Mouse (Mus musculus) stomach, embryonic 15.5 days (tissue): ENCODE measurements at regions not wholly inside any gene's neighbourhood (a gene's known extent, or its start where the extent isn't known, plus 50 kb on each side); places are given as distances from the start of the nearest gene placed in this dataset.

Experiments
- ATAC-seq: fragments of 200-750 bp; cut with Nextera tagmentation; 2 replicates; pipeline ENCODE4 v1.8.0; 2017; ENCODE audit warnings: low read depth, moderate number of reproducible peaks, moderate TSS enrichment; ENCODE audit not compliant: insufficient read depth, low FRiP score
- H3K27ac ChIP-seq: fragments of 300-500 bp; sonication (generic); 2 replicates; pipeline ENCODE4 v1.5.1; 2015; ENCODE audit warnings: mild to moderate bottlenecking, inconsistent platforms
- H3K27me3 ChIP-seq: fragments of 300-500 bp; sonication (generic); replicated peaks from 2 replicates; pipeline ENCODE4 v1.6.1; 2015; ENCODE audit warnings: inconsistent platforms
- H3K36me3 ChIP-seq: fragments of 300-500 bp; sonication (generic); 2 replicates; pipeline ENCODE4 v1.6.1; 2015; ENCODE audit warnings: inconsistent platforms
- H3K4me1 ChIP-seq: fragments of 300-500 bp; sonication (generic); 2 replicates; pipeline ENCODE4 v1.6.1; 2015; ENCODE audit warnings: inconsistent platforms
- H3K4me2 ChIP-seq: fragments of 300-500 bp; sonication (generic); 2 replicates; pipeline ENCODE4 v1.6.1; 2015; ENCODE audit warnings: mild to moderate bottlenecking, inconsistent platforms
- H3K4me3 ChIP-seq: fragments of 300-500 bp; sonication (generic); replicated peaks from 2 replicates; pipeline ENCODE4 v1.5.1; 2015; ENCODE audit warnings: inconsistent platforms
- H3K9ac ChIP-seq: fragments of 300-500 bp; sonication (generic); 2 replicates; pipeline ENCODE4 v1.6.1; 2015; ENCODE audit warnings: inconsistent platforms
- H3K9me3 ChIP-seq: fragments of 300-500 bp; sonication (generic); 2 replicates; pipeline ENCODE4 v1.6.1; 2016; ENCODE audit warnings: inconsistent platforms
- WGBS: fragments of 180-500 bp; shearing (Covaris S2); methylation state at CpG from one replicate; pipeline ENCODE4 v1.1.7; 2015; 5-methylcytosine and 5-hydroxymethylcytosine counted together

GRCm38 (mm10) chr9:122437464-122437863 is 86.1 kb downstream of the Abhd5 start:
- no peak overlapping the region for H3K27ac ChIP-seq
- no peak overlapping the region for H3K9ac ChIP-seq
- H3K4me3 ChIP-seq, result no peak overlapping the region
- H3K4me1 ChIP-seq, result no peaks in the 10 kb centered on the region
- H3K36me3 ChIP-seq, result no peaks in the 10 kb centered on the region
- WGBS, result 68% methylated on average over 4 of the region's 4 CpGs
- no peak for ATAC-seq
- no peaks in the 10 kb centered on the region for H3K9me3 ChIP-seq
- H3K27me3 ChIP-seq, result no peaks in the 10 kb centered on the region
- H3K4me2 ChIP-seq, result no peak overlapping the region

- H3K4me3 ChIP-seq, result no peak overlapping the region
- WGBS, result 63% methylated on average over 5 of the region's 5 CpGs
- no peaks in the 10 kb centered on the region for H3K36me3 ChIP-seq
Observed at GRCm38 (mm10) chr9:122446387-122447105, 95.1 kb downstream of the Abhd5 start.

GRCm38 (mm10) chr9:122447568-122447967 is 96.2 kb downstream of the Abhd5 start:
- Histone ChIP-seq H3K27ac (no peak overlapping the region), H3K4me1 (no peaks in the 10 kb centered on the region), H3K9me3 (no peaks in the 10 kb centered on the region), H3K36me3 (no peaks in the 10 kb centered on the region), H3K4me2 (no peak overlapping the region), H3K9ac (no peak overlapping the region), H3K27me3 (no peaks in the 10 kb centered on the region), H3K4me3 (no peak overlapping the region)
- WGBS, result 84% methylated on average over 7 of the region's 7 CpGs
- ATAC-seq, result no peak

More at GRCm38 (mm10) chr9:122446387-122447105, 95.1 kb downstream of the Abhd5 start:
- H3K4me1 ChIP-seq, result no peaks in the 10 kb centered on the region
- H3K4me2 ChIP-seq, result no peak overlapping the region
- H3K27me3 ChIP-seq, result no peaks in the 10 kb centered on the region
- no peak overlapping the region for H3K27ac ChIP-seq
- H3K9ac ChIP-seq, result no peak overlapping the region
- no peak for ATAC-seq
- no peaks in the 10 kb centered on the region for H3K9me3 ChIP-seq

DNA sequence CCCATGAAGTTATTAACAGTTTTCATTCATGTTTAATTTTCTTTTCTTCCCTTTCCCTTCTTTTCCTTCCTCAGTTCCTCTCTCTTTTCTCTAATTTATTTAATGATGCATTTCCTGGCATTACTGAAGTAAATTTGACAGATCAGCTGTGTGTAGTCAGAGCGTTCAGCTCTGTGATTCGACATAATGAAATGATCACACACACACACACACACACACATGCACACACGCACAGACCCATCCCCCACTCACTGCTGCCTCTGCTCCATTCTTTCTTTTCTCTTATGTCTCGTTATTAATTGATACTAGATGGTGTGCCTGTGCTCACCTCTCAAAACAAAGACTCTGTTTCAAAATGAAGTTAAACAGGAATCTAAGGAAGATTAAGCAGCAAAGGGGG is 96.9 kb downstream of the Abhd5 start:
- Histone ChIP-seq H3K9me3 (no peaks in the 10 kb centered on the region), H3K36me3 (no peaks in the 10 kb centered on the region)
- WGBS, result 46% methylated on average over 4 of the region's 4 CpGs

DNA sequence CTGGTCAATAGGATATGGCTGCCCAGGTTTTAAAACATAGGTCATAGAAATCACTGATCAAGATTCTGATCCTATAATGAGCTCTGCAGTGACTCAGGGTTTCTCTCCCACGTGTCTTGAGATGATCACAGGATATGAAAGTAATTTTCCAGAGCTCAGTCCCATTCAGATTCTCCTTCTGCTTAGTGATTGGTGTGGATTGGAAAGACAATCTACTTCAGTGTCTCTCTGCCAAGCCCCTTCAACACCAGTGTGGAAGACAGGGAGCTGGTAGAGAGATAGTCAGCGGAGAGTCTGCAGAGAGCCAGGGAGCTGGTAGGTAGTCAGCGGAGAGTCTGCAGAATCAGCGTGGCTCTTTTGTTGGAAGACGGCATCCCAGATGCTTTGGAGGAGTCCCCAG is 99.1 kb downstream of the Abhd5 start:
- H3K27ac ChIP-seq, result no peak overlapping the region
- H3K36me3 ChIP-seq, result no peaks in the 10 kb centered on the region
- no peak overlapping the region for H3K4me2 ChIP-seq
- no peak for ATAC-seq
- WGBS, result 78% methylated on average over 5 of the region's 5 CpGs
- H3K9me3 ChIP-seq, result no peaks in the 10 kb centered on the region
- no peaks in the 10 kb centered on the region for H3K4me1 ChIP-seq
- no peak overlapping the region for H3K4me3 ChIP-seq
- no peak overlapping the region for H3K9ac ChIP-seq
- no peaks in the 10 kb centered on the region for H3K27me3 ChIP-seq

More for the DNA sequence above, 96.9 kb downstream of the Abhd5 start:
- Histone ChIP-seq H3K9ac (no peak overlapping the region), H3K27ac (no peak overlapping the region), H3K4me3 (no peak overlapping the region), H3K27me3 (no peaks in the 10 kb centered on the region), H3K4me1 (no peaks in the 10 kb centered on the region), H3K4me2 (no peak overlapping the region)
- no peak for ATAC-seq

DNA sequence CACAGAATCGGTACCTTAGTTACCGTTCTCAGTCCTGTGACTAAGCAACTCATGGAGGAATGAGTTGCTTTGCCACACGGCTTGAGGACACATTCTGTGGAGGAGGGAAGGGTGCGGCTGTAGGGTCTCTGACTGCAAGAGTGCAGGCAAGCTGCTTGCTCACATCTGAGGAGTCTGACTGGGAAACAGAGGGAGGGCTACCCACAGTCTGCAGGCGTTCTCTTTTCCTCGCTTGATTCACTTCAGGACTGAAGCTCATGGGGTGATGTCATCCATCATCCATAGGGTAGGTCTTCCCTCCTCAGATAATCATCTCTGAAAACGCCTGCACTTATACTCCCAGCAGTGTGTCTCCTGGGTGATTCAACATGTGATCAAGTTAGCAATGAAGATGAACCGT is 103.9 kb downstream of the Abhd5 start:
- Histone ChIP-seq H3K9ac (no peak overlapping the region), H3K9me3 (no peaks in the 10 kb centered on the region), H3K4me2 (no peak overlapping the region), H3K36me3 (no peaks in the 10 kb centered on the region), H3K27ac (no peak overlapping the region), H3K4me3 (no peak overlapping the region), H3K4me1 (no peaks in the 10 kb centered on the region), H3K27me3 (no peaks in the 10 kb centered on the region)
- 67% methylated on average over 8 of the region's 8 CpGs for WGBS
- no peak for ATAC-seq

- H3K9me3 ChIP-seq, result no peaks in the 10 kb centered on the region
- H3K4me3 ChIP-seq, result no peak overlapping the region
- WGBS, result 67% methylated on average over 6 of the region's 6 CpGs
- no peaks in the 10 kb centered on the region for H3K36me3 ChIP-seq
- no peak for ATAC-seq
- no peak overlapping the region for H3K4me2 ChIP-seq
- no peaks in the 10 kb centered on the region for H3K27me3 ChIP-seq
- H3K9ac ChIP-seq, result no peak overlapping the region
- no peak overlapping the region for H3K27ac ChIP-seq
- H3K4me1 ChIP-seq, result no peaks in the 10 kb centered on the region
Observed at GRCm38 (mm10) chr9:122455779-122456178, 104.4 kb downstream of the Abhd5 start.

- WGBS, result 60% methylated on average over 6 of the region's 6 CpGs
- ATAC-seq, result no peak
Observed at GRCm38 (mm10) chr9:122459491-122459890, 108.1 kb downstream of the Abhd5 start.

GRCm38 (mm10) chr9:122471539-122471938 is 120.1 kb downstream of the Abhd5 start:
- Histone ChIP-seq H3K9me3 (no peaks in the 10 kb centered on the region), H3K9ac (no peak overlapping the region), H3K4me1 (no peaks in the 10 kb centered on the region), H3K36me3 (no peaks in the 10 kb centered on the region), H3K27ac (no peak overlapping the region), H3K4me3 (no peak overlapping the region), H3K4me2 (no peak overlapping the region), H3K27me3 (no peaks in the 10 kb centered on the region)
- no peak for ATAC-seq
- 91% methylated on average over 2 of the region's 2 CpGs for WGBS

More at GRCm38 (mm10) chr9:122459491-122459890, 108.1 kb downstream of the Abhd5 start:
- Histone ChIP-seq H3K27me3 (no peaks in the 10 kb centered on the region), H3K4me1 (no peaks in the 10 kb centered on the region), H3K4me2 (no peak overlapping the region), H3K9me3 (no peaks in the 10 kb centered on the region), H3K36me3 (no peaks in the 10 kb centered on the region), H3K27ac (no peak overlapping the region), H3K9ac (no peak overlapping the region), H3K4me3 (no peak overlapping the region)

DNA sequence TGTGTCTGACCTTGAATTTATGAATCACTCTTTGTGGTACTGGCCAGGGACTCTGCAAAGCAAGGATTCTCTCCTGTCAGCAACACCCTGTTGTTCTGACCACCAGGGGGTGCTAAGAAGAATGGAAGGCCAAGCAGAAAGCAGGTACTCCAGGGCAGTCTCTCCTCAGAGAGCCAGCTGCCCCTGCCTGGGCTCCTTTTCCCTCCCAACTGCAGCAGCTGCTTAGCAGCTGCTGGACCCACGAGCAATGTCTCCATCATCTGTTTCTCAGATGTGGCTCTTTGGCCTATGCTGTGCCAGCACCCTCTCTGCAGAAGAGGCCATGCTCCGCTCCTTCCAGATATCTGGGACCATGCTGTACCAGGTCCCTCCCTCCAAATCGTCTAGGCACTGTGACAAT is 124.9 kb downstream of the Abhd5 start:
- Histone ChIP-seq H3K27ac (no peak overlapping the region), H3K9ac (no peak overlapping the region), H3K4me1 (no peaks in the 10 kb centered on the region), H3K9me3 (no peaks in the 10 kb centered on the region), H3K36me3 (no peaks in the 10 kb centered on the region), H3K4me3 (no peak overlapping the region), H3K4me2 (no peak overlapping the region), H3K27me3 (no peaks in the 10 kb centered on the region)
- no peak for ATAC-seq
- 45% methylated on average over 3 of the region's 3 CpGs for WGBS

DNA sequence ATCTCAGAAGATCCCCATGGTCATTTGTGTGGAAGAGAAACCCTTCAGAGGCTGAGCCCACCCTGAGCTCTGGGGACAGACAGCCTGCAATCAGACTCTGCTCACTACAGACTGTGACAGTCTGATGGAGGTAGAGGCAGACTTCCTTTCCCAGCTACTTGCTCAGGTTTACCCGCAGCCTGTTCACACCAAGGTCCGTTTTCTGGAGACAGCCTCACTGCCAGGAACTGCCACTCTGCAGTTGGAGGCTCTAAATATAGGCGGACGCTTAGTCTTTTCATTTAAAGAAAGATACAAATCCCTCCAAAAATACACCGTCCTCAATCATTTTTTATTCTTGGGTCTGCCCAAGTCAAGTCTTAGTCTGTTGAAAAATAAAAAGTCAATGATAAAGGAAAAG is 135.6 kb downstream of the Abhd5 start:
- Histone ChIP-seq H3K9me3 (no peaks in the 10 kb centered on the region), H3K4me1 (no peaks in the 10 kb centered on the region), H3K27me3 (no peaks in the 10 kb centered on the region), H3K4me3 (no peak overlapping the region), H3K4me2 (no peak overlapping the region), H3K36me3 (no peaks in the 10 kb centered on the region), H3K27ac (no peak overlapping the region), H3K9ac (no peak overlapping the region)
- 76% methylated on average over 5 of the region's 5 CpGs for WGBS
- ATAC-seq, result no peak

- H3K9ac ChIP-seq, result no peak overlapping the region
- no peak overlapping the region for H3K4me2 ChIP-seq
- no peak overlapping the region for H3K27ac ChIP-seq
- H3K27me3 ChIP-seq, result no peaks in the 10 kb centered on the region
- WGBS, result 77% methylated on average over 9 of the region's 9 CpGs
- no peaks in the 10 kb centered on the region for H3K36me3 ChIP-seq
- ATAC-seq, result no peak
- H3K9me3 ChIP-seq, result no peaks in the 10 kb centered on the region
- H3K4me3 ChIP-seq, result no peak overlapping the region
- H3K4me1 ChIP-seq, result no peaks in the 10 kb centered on the region
Observed at GRCm38 (mm10) chr9:122494691-122495090, 143.3 kb downstream of the Abhd5 start.

GRCm38 (mm10) chr9:122496482-122496985 is 145.1 kb downstream of the Abhd5 start:
- Histone ChIP-seq H3K4me1 (no peaks in the 10 kb centered on the region), H3K4me3 (no peak overlapping the region), H3K36me3 (no peaks in the 10 kb centered on the region), H3K9me3 (no peaks in the 10 kb centered on the region), H3K9ac (no peak overlapping the region), H3K27ac (no peak overlapping the region), H3K27me3 (no peaks in the 10 kb centered on the region), H3K4me2 (no peak overlapping the region)
- WGBS, result 73% methylated on average over 2 of the region's 2 CpGs
- no peak for ATAC-seq
